Mouse (Mus musculus) left cerebral cortex, adult 9 months (tissue): Measurements from ENCODE around the gene Gm20812.
"Not testable (repeated sequence)": the region's sequence is repeated elsewhere in the genome, so short reads cannot be mapped to it uniquely, and the experiment has no call there.

Experiments
- DNase-seq, 2 experiments: peaks; one replicate each; pipeline ENCODE4 v3.0.0; 2022; ENCODE audit warnings: low spot score in 2 of 2

Gm20812 gene

GRCm38 (mm10) chrY:12381681-12382080, at the start of gene Gm20812:
Gene Gm20812 (plus strand): TSS chrY:12381981.
- DNase-seq, result not testable (repeated sequence)
